Mouse (Mus musculus) forebrain, embryonic 13.5 days (tissue): ENCODE measurements around the gene Men1. TPM values are rescaled to one million over a fixed set of nuclear protein-coding genes. Genes with fewer than 3 reads are reported as not detected.
"Not testable (repeated sequence)": the region's sequence is repeated elsewhere in the genome, so short reads cannot be mapped to it uniquely, and the experiment has no call there.

ENCODE experiments used
- ATAC-seq: fragments of 200-750 bp; cut with Nextera tagmentation; 2 replicates; pipeline ENCODE4 v1.8.0; 2017
- H3K27ac ChIP-seq: fragments of 300-500 bp; sonication (generic); 2 replicates; pipeline ENCODE4 v1.5.1; 2015; ENCODE audit warnings: inconsistent platforms, mild to moderate bottlenecking, moderate library complexity
- H3K27me3 ChIP-seq: fragments of 300-500 bp; sonication (generic); 2 replicates; pipeline ENCODE4 v1.6.1; 2015; ENCODE audit warnings: mild to moderate bottlenecking, inconsistent platforms
- H3K36me3 ChIP-seq: fragments of 300-500 bp; sonication (generic); 2 replicates; pipeline ENCODE4 v1.6.1; 2015; ENCODE audit warnings: mild to moderate bottlenecking, inconsistent platforms; ENCODE audit not compliant: poor library complexity, severe bottlenecking
- H3K4me1 ChIP-seq: fragments of 300-500 bp; sonication (generic); 2 replicates; pipeline ENCODE4 v1.6.1; 2015; ENCODE audit warnings: inconsistent platforms
- H3K4me2 ChIP-seq: fragments of 300-500 bp; sonication (generic); 2 replicates; pipeline ENCODE4 v1.6.1; 2015; ENCODE audit warnings: inconsistent platforms, mild to moderate bottlenecking, moderate library complexity
- H3K4me3 ChIP-seq: fragments of 300-500 bp; sonication (generic); 2 replicates; pipeline ENCODE4 v1.5.1; 2015; ENCODE audit warnings: mild to moderate bottlenecking, inconsistent platforms
- H3K9ac ChIP-seq: fragments of 300-500 bp; sonication (generic); 2 replicates; pipeline ENCODE4 v1.6.1; 2015; ENCODE audit warnings: mild to moderate bottlenecking, inconsistent platforms
- H3K9me3 ChIP-seq: fragments of 300-500 bp; sonication (generic); replicated peaks from 2 replicates; pipeline ENCODE4 v1.6.1; 2016; ENCODE audit warnings: inconsistent platforms
- WGBS: fragments of 180-500 bp; shearing (Covaris S2); methylation state at CpG from one replicate; pipeline ENCODE4 v1.1.7; 2015; 5-methylcytosine and 5-hydroxymethylcytosine counted together
- polyA plus RNA-seq: library from polyadenylated mRNA; unstranded; fragments of >200 nt; fragmentation: Nextera tagmentation; extraction: Ambion mirVana; gene quantifications from 2 replicates; pipeline ENCODE4 v1.2.1, GENCODE M21; 2015

Gene Men1
- polyA plus RNA-seq, 1 experiment from 2014 or later, result 83.8 TPM

- H3K27ac ChIP-seq, result no peak overlapping the region
- H3K4me2 ChIP-seq, result peak overlapping the region; percentile 71
- WGBS, result 0% methylated on average over 31 of the region's 34 CpGs
- ATAC-seq, result peak; percentile 67
- peaks cover 4% of the 10 kb centered on the region; the same call in 1 of the 2 replicates for H3K36me3 ChIP-seq
- H3K4me3 ChIP-seq, result peak overlapping the region; percentile 56
- no peaks in the 10 kb centered on the region for H3K9me3 ChIP-seq
- no peaks in the 10 kb centered on the region for H3K27me3 ChIP-seq
- H3K9ac ChIP-seq, result peak overlapping the region; percentile 69
- peaks cover 11% of the 10 kb centered on the region for H3K4me1 ChIP-seq
Measured at GRCm38 (mm10) chr19:6306586-6306985, 28.2 kb upstream of the Men1 start.

- H3K4me1 ChIP-seq, result peaks cover 11% of the 10 kb centered on the region
- peaks cover 12% of the 10 kb centered on the region for H3K36me3 ChIP-seq
- H3K4me3 ChIP-seq, result no peak overlapping the region
- no peak for ATAC-seq
- WGBS, result 87% methylated on average over 9 of the region's 9 CpGs
- H3K27ac ChIP-seq, result no peak overlapping the region
- no peaks in the 10 kb centered on the region for H3K27me3 ChIP-seq
- H3K9ac ChIP-seq, result no peak overlapping the region
- no peak overlapping the region for H3K4me2 ChIP-seq
- H3K9me3 ChIP-seq, result no peaks in the 10 kb centered on the region
Measured at GRCm38 (mm10) chr19:6307733-6308531, 26.8 kb upstream of the Men1 start.

GRCm38 (mm10) chr19:6310181-6310580, 24.6 kb upstream of the Men1 start:
- ATAC-seq, result no peak
- no peak overlapping the region for H3K9ac ChIP-seq
- H3K27ac ChIP-seq, result no peak overlapping the region
- H3K36me3 ChIP-seq, result peaks cover 21% of the 10 kb centered on the region
- peaks cover 11% of the 10 kb centered on the region for H3K4me1 ChIP-seq
- no peaks in the 10 kb centered on the region for H3K27me3 ChIP-seq
- no peaks in the 10 kb centered on the region for H3K9me3 ChIP-seq
- WGBS, result 89% methylated on average over 5 of the region's 5 CpGs
- no peak overlapping the region for H3K4me2 ChIP-seq
- no peak overlapping the region for H3K4me3 ChIP-seq

- not testable (repeated sequence) for H3K9me3 ChIP-seq, H3K27me3 ChIP-seq, H3K9ac ChIP-seq, ATAC-seq, H3K4me2 ChIP-seq, H3K4me1 ChIP-seq, H3K4me3 ChIP-seq, H3K27ac ChIP-seq
- H3K36me3 ChIP-seq, result peaks cover 33% of the 10 kb centered on the region
- 90% methylated on average over 3 of the region's 3 CpGs for WGBS
Measured at GRCm38 (mm10) chr19:6311783-6312182, 23.0 kb upstream of the Men1 start.

- H3K4me1 ChIP-seq, result no peaks in the 10 kb centered on the region
- H3K9ac ChIP-seq, result no peak overlapping the region
- WGBS, result 93% methylated on average over 8 of the region's 8 CpGs
- no peak overlapping the region for H3K27ac ChIP-seq
- H3K4me3 ChIP-seq, result no peak overlapping the region
- no peak overlapping the region for H3K4me2 ChIP-seq
- no peak for ATAC-seq
- no peaks in the 10 kb centered on the region for H3K27me3 ChIP-seq
- peaks cover 46% of the 10 kb centered on the region for H3K36me3 ChIP-seq
- H3K9me3 ChIP-seq, result no peaks in the 10 kb centered on the region
Measured at GRCm38 (mm10) chr19:6313796-6314195, 21.0 kb upstream of the Men1 start.

GRCm38 (mm10) chr19:6314513-6314912, 20.3 kb upstream of the Men1 start:
- H3K9me3 ChIP-seq, result no peaks in the 10 kb centered on the region
- H3K36me3 ChIP-seq, result peaks cover 46% of the 10 kb centered on the region
- ATAC-seq, result no peak
- H3K27me3 ChIP-seq, result no peaks in the 10 kb centered on the region
- H3K27ac ChIP-seq, result no peak overlapping the region
- WGBS, result 91% methylated on average over 8 of the region's 8 CpGs
- H3K4me2 ChIP-seq, result no peak overlapping the region
- H3K4me3 ChIP-seq, result no peak overlapping the region
- no peak overlapping the region for H3K9ac ChIP-seq
- no peaks in the 10 kb centered on the region for H3K4me1 ChIP-seq

GRCm38 (mm10) chr19:6315573-6315972, 19.2 kb upstream of the Men1 start:
- Histone ChIP-seq H3K27me3 (no peaks in the 10 kb centered on the region), H3K4me3 (no peak overlapping the region), H3K9ac (no peak overlapping the region), H3K4me1 (no peaks in the 10 kb centered on the region), H3K4me2 (no peak overlapping the region), H3K36me3 (peaks cover 46% of the 10 kb centered on the region), H3K9me3 (no peaks in the 10 kb centered on the region), H3K27ac (no peak overlapping the region)
- WGBS, result 80% methylated on average over 14 of the region's 14 CpGs
- no peak for ATAC-seq

- H3K4me1 ChIP-seq, result no peaks in the 10 kb centered on the region
- no peak for ATAC-seq
- no peaks in the 10 kb centered on the region for H3K9me3 ChIP-seq
- H3K9ac ChIP-seq, result no peak overlapping the region
- no peak overlapping the region for H3K27ac ChIP-seq
- H3K4me3 ChIP-seq, result no peak overlapping the region
- no peaks in the 10 kb centered on the region for H3K27me3 ChIP-seq
- no peak overlapping the region for H3K4me2 ChIP-seq
- peaks cover 38% of the 10 kb centered on the region; the same call in 1 of the 2 replicates for H3K36me3 ChIP-seq
- WGBS, result 87% methylated on average over 12 of the region's 12 CpGs
Measured at GRCm38 (mm10) chr19:6318145-6318544, 16.6 kb upstream of the Men1 start.

GRCm38 (mm10) chr19:6321358-6321757, 13.4 kb upstream of the Men1 start:
- WGBS, result 88% methylated on average over 8 of the region's 8 CpGs
- Histone ChIP-seq H3K4me1 (no peaks in the 10 kb centered on the region), H3K9ac (no peak overlapping the region), H3K9me3 (no peaks in the 10 kb centered on the region), H3K36me3 (peaks cover 18% of the 10 kb centered on the region; the same call in 1 of the 2 replicates), H3K27ac (no peak overlapping the region), H3K27me3 (no peaks in the 10 kb centered on the region), H3K4me2 (no peak overlapping the region), H3K4me3 (no peak overlapping the region)
- no peak for ATAC-seq

GRCm38 (mm10) chr19:6321786-6322621, 12.8 kb upstream of the Men1 start:
- Histone ChIP-seq H3K36me3 (peaks cover 14% of the 10 kb centered on the region; the same call in 1 of the 2 replicates), H3K9ac (no peak overlapping the region), H3K27ac (no peak overlapping the region), H3K4me1 (no peaks in the 10 kb centered on the region), H3K27me3 (no peaks in the 10 kb centered on the region), H3K4me3 (no peak overlapping the region), H3K9me3 (no peaks in the 10 kb centered on the region), H3K4me2 (no peak overlapping the region)
- ATAC-seq, result no peak
- 87% methylated on average over 33 of the region's 33 CpGs for WGBS

GRCm38 (mm10) chr19:6324751-6325150, 10.0 kb upstream of the Men1 start:
- H3K4me2 ChIP-seq, result no peak overlapping the region
- H3K4me3 ChIP-seq, result no peak overlapping the region
- H3K4me1 ChIP-seq, result no peaks in the 10 kb centered on the region
- no peak for ATAC-seq
- H3K9me3 ChIP-seq, result no peaks in the 10 kb centered on the region
- H3K9ac ChIP-seq, result no peak overlapping the region; the same call in 1 of the 2 replicates
- H3K36me3 ChIP-seq, result 0 out of 2 replicates have a peak, but pooled peaks cover 4% of the 10 kb centered on the region
- no peaks in the 10 kb centered on the region for H3K27me3 ChIP-seq
- H3K27ac ChIP-seq, result no peak overlapping the region
- WGBS, result 79% methylated on average over 9 of the region's 9 CpGs

- 72% methylated on average over 5 of the region's 5 CpGs for WGBS
- no peak overlapping the region for H3K27ac ChIP-seq
- H3K9me3 ChIP-seq, result no peaks in the 10 kb centered on the region
- no peaks in the 10 kb centered on the region for H3K36me3 ChIP-seq
- no peak overlapping the region for H3K9ac ChIP-seq
- H3K27me3 ChIP-seq, result no peaks in the 10 kb centered on the region
- H3K4me1 ChIP-seq, result peaks cover 16% of the 10 kb centered on the region
- ATAC-seq, result no peak
- H3K4me3 ChIP-seq, result no peak overlapping the region
- H3K4me2 ChIP-seq, result no peak overlapping the region
Measured at GRCm38 (mm10) chr19:6331178-6331577, 3.6 kb upstream of the Men1 start.
